Comparison of ENCODE assay signal across 33 mouse cellular contexts in the genomic region with DNA sequence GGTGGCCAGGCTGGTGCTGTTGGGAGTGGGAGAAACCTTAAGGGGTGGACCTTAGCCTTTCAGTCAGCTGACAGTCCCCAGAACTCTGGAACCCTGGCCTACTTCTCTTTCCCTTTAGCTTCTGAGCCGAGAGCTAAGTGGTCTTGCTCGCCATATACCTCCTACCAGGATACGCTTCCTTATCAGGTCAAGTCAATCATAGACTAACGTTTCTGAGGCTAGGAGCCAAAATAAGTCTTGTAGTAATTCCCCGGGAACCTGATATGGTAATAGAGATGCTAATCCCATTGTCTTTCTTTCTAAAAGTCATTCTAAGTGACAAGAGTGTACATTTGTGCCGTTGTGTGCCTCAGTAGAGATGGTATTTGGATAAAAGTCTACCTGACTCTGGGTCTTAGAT.
"Had no signal": no experiment of that assay in that cellular context is flagged by ENCODE, and none has a peak within 500 bp of the region (broad histone marks: within the 10 kb centered on the region; RNA-seq: fewer than 3 reads in every experiment).

No protein-coding gene starts in this region.

- H3K9ac ChIP-seq: heart, embryonic 12.5 days; heart, embryonic 13.5 days; heart, embryonic 15.5 days; hindbrain, embryonic 12.5 days; hindbrain, embryonic 13.5 days; hindbrain, embryonic 14.5 days; hindbrain, embryonic 15.5 days; intestine, embryonic 15.5 days; kidney, embryonic 15.5 days had no signal

- H3K4me1 ChIP-seq: hindbrain, embryonic 12.5 days; hindbrain, embryonic 15.5 days; intestine, embryonic 15.5 days had no signal

- H3K27me3 ChIP-seq: heart, embryonic 13.5 days; heart, embryonic 15.5 days; hindbrain, embryonic 12.5 days; hindbrain, embryonic 13.5 days; hindbrain, embryonic 15.5 days; intestine, embryonic 15.5 days; kidney, embryonic 15.5 days had no signal

- H3K4me3 ChIP-seq: heart, embryonic 12.5 days; heart, embryonic 13.5 days; heart, embryonic 15.5 days; hindbrain, embryonic 10.5 days; hindbrain, embryonic 12.5 days; hindbrain, embryonic 13.5 days; hindbrain, embryonic 15.5 days; intestine, embryonic 15.5 days; kidney, embryonic 15.5 days; layer of hippocampus, adult 2 months; left cerebral cortex, adult 2 months had no signal

- H3K9me3 ChIP-seq: heart, embryonic 12.5 days; heart, embryonic 13.5 days; heart, embryonic 15.5 days; hindbrain, embryonic 10.5 days; hindbrain, embryonic 12.5 days; hindbrain, embryonic 13.5 days; hindbrain, embryonic 15.5 days; intestine, embryonic 15.5 days; kidney, embryonic 15.5 days had no signal

- H3K36me3 ChIP-seq: heart, embryonic 12.5 days; heart, embryonic 13.5 days; heart, embryonic 15.5 days; hindbrain, embryonic 10.5 days; hindbrain, embryonic 12.5 days; hindbrain, embryonic 13.5 days; hindbrain, embryonic 15.5 days; intestine, embryonic 15.5 days; kidney, embryonic 15.5 days had no signal

- DNase-seq: heart, postnatal 10 days; heart, postnatal 14 days; heart, postnatal 36 days; heart, postnatal 4 days; kidney, adult 11 months; kidney, adult 18-20 months; kidney, adult 2 months; kidney, adult 8-10 months; kidney, adult 9 months; kidney, postnatal 10 days; kidney, postnatal 14 days; kidney, postnatal 36 days; kidney, postnatal 4 days; layer of hippocampus, adult 9-11 months; layer of hippocampus, postnatal 36 days had no signal

- H3K27ac ChIP-seq: heart, embryonic 13.5 days; heart, embryonic 15.5 days; hindbrain, embryonic 10.5 days; hindbrain, embryonic 12.5 days; hindbrain, embryonic 13.5 days; hindbrain, embryonic 14.5 days; hindbrain, embryonic 15.5 days; hindbrain, postnatal 0 days; intestine, embryonic 15.5 days; kidney, embryonic 15.5 days; kidney, postnatal 0 days; layer of hippocampus, adult 2 months; left cerebral cortex, adult 2 months had no signal

- ATAC-seq: hindbrain, embryonic 16.5 days; hindbrain, postnatal 0 days; inflammation-experienced regulatory T-cells, adult 6 months; intestine, embryonic 15.5 days; intestine, embryonic 16.5 days; intestine, postnatal 0 days had no signal

- H3K4me2 ChIP-seq: heart, embryonic 12.5 days; heart, embryonic 13.5 days; heart, embryonic 15.5 days; hindbrain, embryonic 12.5 days; hindbrain, embryonic 13.5 days; hindbrain, embryonic 14.5 days; hindbrain, embryonic 15.5 days; intestine, embryonic 15.5 days; kidney, embryonic 15.5 days had no signal
